Mouse (Mus musculus) CD4-positive helper T cell, adult 2 months (primary cell): ENCODE data around the gene Ncdn.

Experiments
- DNase-seq: peaks from one replicate; pipeline ENCODE4 v3.0.0-alpha.2; 2012; ENCODE audit warnings: low read depth, missing footprints, low spot score

The Ncdn gene

GRCm38 (mm10) chr4:126752608-126753141, 563 bp downstream of the Ncdn start:
- DNase-seq: no peak

- DNase-seq: no peak
Observed at GRCm38 (mm10) chr4:126752024-126752607, 1.1 kb downstream of the Ncdn start.

GRCm38 (mm10) chr4:126751556-126752023, 1.6 kb downstream of the Ncdn start:
- no peak for DNase-seq

GRCm38 (mm10) chr4:126750863-126751555, 2.2 kb downstream of the Ncdn start:
- DNase-seq: no peak

- DNase-seq: no peak
Observed at GRCm38 (mm10) chr4:126750046-126750683, 3.1 kb downstream of the Ncdn start.

- no peak for DNase-seq
Observed at GRCm38 (mm10) chr4:126749553-126749952, 3.7 kb downstream of the Ncdn start.

GRCm38 (mm10) chr4:126748381-126748780, 4.9 kb downstream of the Ncdn start:
- no peak for DNase-seq

GRCm38 (mm10) chr4:126746194-126746840, 6.9 kb downstream of the Ncdn start:
- no peak for DNase-seq

GRCm38 (mm10) chr4:126745506-126746193, 7.6 kb downstream of the Ncdn start:
- DNase-seq: peak; percentile 59

GRCm38 (mm10) chr4:126744831-126745230, 8.4 kb downstream of the Ncdn start:
- DNase-seq: no peak

- DNase-seq: no peak
Observed at GRCm38 (mm10) chr4:126743713-126744112, 9.5 kb downstream of the Ncdn start.

- no peak for DNase-seq
Observed at GRCm38 (mm10) chr4:126742976-126743375, 10.3 kb downstream of the Ncdn start.

- DNase-seq: peak; percentile 76
Observed at GRCm38 (mm10) chr4:126741448-126741847, 11.8 kb downstream of the Ncdn start.

GRCm38 (mm10) chr4:126739966-126740676, 13.1 kb downstream of the Ncdn start:
- no peak for DNase-seq

- no peak for DNase-seq
Observed at GRCm38 (mm10) chr4:126736001-126736414, 17.2 kb downstream of the Ncdn start, which contains the start of gene Tfap2e. Gene Tfap2e, minus strand, starts transcription at chr4:126736240.

- no peak for DNase-seq
Observed at GRCm38 (mm10) chr4:126735382-126736000, 17.7 kb downstream of the Ncdn start.

GRCm38 (mm10) chr4:126734700-126735381, 18.4 kb downstream of the Ncdn start:
- no peak for DNase-seq

GRCm38 (mm10) chr4:126734001-126734603, 19.1 kb downstream of the Ncdn start:
- DNase-seq: no peak
